Mouse (Mus musculus) thymus, adult 2 months (tissue): ENCODE data around the gene Pcolce. TPM values are rescaled to one million over a fixed set of nuclear protein-coding genes. Genes with fewer than 3 reads are reported as not detected.

ENCODE experiments used
- DNase-seq: peaks from one replicate; pipeline ENCODE4 v3.0.0; 2021
- H3K27ac ChIP-seq: fragments of 200-500 bp; 2 replicates; pipeline ENCODE4 v1.5.1; 2012; ENCODE audit warnings: low read length, control low read depth; ENCODE audit not compliant: control insufficient read depth, insufficient read depth
- H3K27me3 ChIP-seq: fragments of 200-500 bp; 2 replicates; pipeline ENCODE4 v1.6.1; 2012; ENCODE audit warnings: mild to moderate bottlenecking, low read length, moderate library complexity, mixed read lengths; ENCODE audit not compliant: control insufficient read depth, insufficient read depth
- H3K36me3 ChIP-seq: fragments of 200-500 bp; 2 replicates; pipeline ENCODE4 v1.6.1; 2012; ENCODE audit warnings: mild to moderate bottlenecking, low read length, moderate library complexity; ENCODE audit not compliant: control insufficient read depth, insufficient read depth
- H3K4me1 ChIP-seq: fragments of 200-500 bp; replicated peaks from 2 replicates; pipeline ENCODE4 v1.6.1; 2012; ENCODE audit warnings: low read length; ENCODE audit not compliant: control insufficient read depth, insufficient read depth
- H3K4me3 ChIP-seq: fragments of 200-500 bp; 2 replicates; pipeline ENCODE4 v1.5.1; 2012; ENCODE audit warnings: mild to moderate bottlenecking, low read length, control low read depth, moderate library complexity; ENCODE audit not compliant: control insufficient read depth, insufficient read depth
- CTCF ChIP-seq: fragments of 200-500 bp; IDR thresholded peaks from 2 replicates; pipeline ENCODE4 v1.5.1; 2012; ENCODE audit warnings: mild to moderate bottlenecking, control low read depth, low read length, moderate library complexity, borderline replicate concordance; ENCODE audit not compliant: control insufficient read depth, poor library complexity, insufficient read depth; ENCODE audit errors: extremely low read depth
- POLR2A ChIP-seq: fragments of 200-500 bp; IDR thresholded peaks from 2 replicates; pipeline ENCODE4 v1.6.1; 2012; ENCODE audit warnings: mild to moderate bottlenecking, low read length, control low read depth, moderate library complexity; ENCODE audit not compliant: control insufficient read depth, poor library complexity, insufficient read depth; ENCODE audit errors: extremely low read depth
- WGBS: fragments of 180-500 bp; shearing (Covaris S2); methylation state at CpG from one replicate; pipeline ENCODE4 v1.1.7; 2018; 5-methylcytosine and 5-hydroxymethylcytosine counted together
- polyA plus RNA-seq: library from polyadenylated mRNA; depleted of rRNA; stranded (reverse); fragments of >200 nt; gene quantifications from 2 replicates; pipeline ENCODE4 v1.2.3, GENCODE M21; 2012; rRNA removed

Pcolce gene
- polyA plus RNA-seq, 1 experiment, result 29.7 TPM

DNA sequence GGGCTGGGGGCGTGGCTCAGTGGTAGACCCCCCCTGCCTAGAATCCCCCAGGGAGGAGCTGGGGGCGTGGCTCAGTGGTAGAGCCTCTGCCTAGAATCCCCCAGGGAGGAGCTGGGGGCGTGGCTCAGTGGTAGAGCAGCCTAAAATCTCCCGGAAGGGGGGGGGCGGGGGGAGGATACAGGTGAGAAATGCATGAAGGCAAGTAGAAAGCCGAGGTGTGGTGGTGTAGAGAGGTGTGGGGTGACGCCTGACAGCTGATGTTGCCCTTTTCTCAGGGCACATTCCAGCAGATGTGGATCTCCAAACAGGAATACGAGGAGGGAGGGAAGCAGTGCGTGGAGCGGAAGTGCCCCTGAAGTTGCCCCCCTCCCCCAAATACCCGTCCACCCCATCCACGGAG is 44.6 kb downstream of the Pcolce start:
- WGBS, result 82% methylated on average over 12 of the region's 12 CpGs
- H3K4me1 ChIP-seq, result peaks cover 24% of the 10 kb centered on the region
- DNase-seq, result no peak
- no peaks in the 10 kb centered on the region for H3K27me3 ChIP-seq
- no peak overlapping the region for H3K27ac ChIP-seq
- H3K4me3 ChIP-seq, result no peak overlapping the region
- TF ChIP-seq POLR2A (no peak), CTCF (no peak)
- H3K36me3 ChIP-seq, result no peaks in the 10 kb centered on the region

DNA sequence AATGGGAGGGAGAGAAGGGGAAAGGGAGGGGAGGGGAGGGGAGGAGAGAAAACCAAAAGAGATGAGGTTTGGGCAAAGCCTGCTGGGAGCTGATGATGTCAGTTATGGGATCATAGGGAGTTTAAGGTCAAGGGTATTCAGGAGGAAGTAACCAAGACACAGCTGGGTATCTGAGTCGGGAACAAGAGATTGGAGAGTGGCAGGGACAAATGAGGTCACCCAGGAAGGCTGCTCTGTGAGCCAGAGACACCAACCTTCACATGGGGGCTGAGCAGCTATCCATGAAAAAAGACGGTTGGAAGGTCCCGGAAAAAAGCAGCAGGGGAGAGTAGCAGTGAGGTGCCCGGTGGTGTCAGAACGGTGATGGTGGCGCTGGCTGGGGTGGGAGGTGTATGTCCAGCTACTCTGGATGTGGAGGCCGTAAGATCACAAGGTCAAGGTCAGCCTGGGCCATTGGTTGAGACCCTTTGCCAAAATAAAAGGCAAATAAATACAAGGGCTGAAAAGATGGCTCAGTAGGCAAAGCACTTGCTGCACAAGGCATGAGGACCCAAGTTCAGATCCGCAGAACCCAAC is 45.3 kb downstream of the Pcolce start:
- H3K27ac ChIP-seq, result no peak overlapping the region
- H3K36me3 ChIP-seq, result no peaks in the 10 kb centered on the region
- no peak for DNase-seq
- H3K4me3 ChIP-seq, result no peak overlapping the region
- TF ChIP-seq CTCF, result no peak
- no peak for TF ChIP-seq POLR2A
- H3K4me1 ChIP-seq, result peaks cover 24% of the 10 kb centered on the region
- 87% methylated on average over 8 of the region's 8 CpGs for WGBS
- no peaks in the 10 kb centered on the region for H3K27me3 ChIP-seq

DNA sequence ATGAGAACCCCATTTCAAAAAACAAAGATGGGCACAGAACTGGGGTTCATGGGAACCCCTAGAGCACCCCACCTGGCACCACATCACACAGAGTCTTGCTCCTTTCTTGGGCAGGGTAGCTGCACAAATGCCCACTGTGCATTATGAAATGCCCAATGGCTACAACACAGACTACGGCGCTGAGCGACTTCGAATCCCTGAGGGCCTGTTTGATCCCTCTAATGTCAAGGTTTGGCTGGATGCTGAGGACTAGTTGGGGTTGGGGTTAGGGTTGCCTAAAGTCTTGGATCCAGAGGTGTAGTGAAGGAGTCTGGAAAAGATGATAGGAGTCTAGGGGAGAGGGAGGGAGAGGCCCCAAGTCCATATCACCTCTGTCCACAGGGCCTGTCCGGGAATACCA is 47.2 kb downstream of the Pcolce start:
- Histone ChIP-seq H3K36me3 (no peaks in the 10 kb centered on the region), H3K4me3 (no peak overlapping the region), H3K27me3 (no peaks in the 10 kb centered on the region), H3K27ac (no peak overlapping the region), H3K4me1 (peaks cover 24% of the 10 kb centered on the region)
- 94% methylated on average over 5 of the region's 5 CpGs for WGBS
- DNase-seq, result no peak
- TF ChIP-seq POLR2A (no peak), CTCF (no peak)

DNA sequence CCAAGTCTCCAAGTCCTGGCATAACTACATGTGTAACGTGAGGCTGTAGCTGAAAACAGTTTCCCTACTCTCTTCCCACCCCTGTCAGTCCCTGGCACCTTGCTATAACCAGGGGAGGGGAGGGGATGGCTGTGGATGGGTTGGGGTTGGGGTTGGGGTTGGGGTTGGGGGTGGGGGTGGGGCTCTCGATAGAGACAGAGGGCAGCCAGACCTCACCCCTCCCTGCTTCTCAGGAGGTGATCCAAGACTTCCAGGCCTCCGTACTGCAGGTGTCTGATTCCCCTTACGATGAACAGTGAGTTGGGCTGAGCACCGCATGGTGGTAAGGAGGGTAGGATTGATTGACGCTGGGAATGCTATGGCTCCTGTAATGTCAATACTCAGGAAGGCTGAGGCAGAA is 47.8 kb downstream of the Pcolce start:
- no peaks in the 10 kb centered on the region for H3K27me3 ChIP-seq
- no peak for DNase-seq
- TF ChIP-seq CTCF (no peak), POLR2A (no peak)
- H3K36me3 ChIP-seq, result no peaks in the 10 kb centered on the region
- 95% methylated on average over 6 of the region's 6 CpGs for WGBS
- peaks cover 18% of the 10 kb centered on the region for H3K4me1 ChIP-seq
- no peak overlapping the region for H3K4me3 ChIP-seq
- no peak overlapping the region for H3K27ac ChIP-seq

DNA sequence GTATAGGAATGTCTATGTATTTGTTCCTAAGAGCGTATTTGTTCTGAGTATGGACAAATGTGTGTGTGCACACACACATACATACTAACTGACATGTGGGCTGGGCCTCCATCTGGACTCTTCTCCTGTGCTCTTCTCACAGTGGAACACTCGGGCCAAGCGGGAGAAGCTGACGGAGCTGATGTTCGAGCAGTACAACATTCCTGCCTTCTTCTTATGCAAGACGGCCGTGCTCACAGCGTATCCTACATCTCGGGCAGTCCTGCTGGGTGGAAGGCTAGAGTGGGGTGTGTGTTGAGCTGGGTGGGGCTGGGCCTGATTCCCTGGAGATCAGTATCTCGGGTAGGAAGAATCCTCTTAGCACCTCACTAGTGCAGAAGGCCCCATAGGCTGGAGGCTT is 50.6 kb downstream of the Pcolce start:
- H3K36me3 ChIP-seq, result no peaks in the 10 kb centered on the region
- 94% methylated on average over 10 of the region's 10 CpGs for WGBS
- 0 out of 2 replicates have a peak, but pooled peaks cover 1% of the 10 kb centered on the region for H3K4me1 ChIP-seq
- TF ChIP-seq CTCF, result no peak
- no peak for TF ChIP-seq POLR2A
- no peaks in the 10 kb centered on the region for H3K27me3 ChIP-seq
- H3K27ac ChIP-seq, result no peak overlapping the region
- DNase-seq, result no peak
- H3K4me3 ChIP-seq, result no peak overlapping the region

DNA sequence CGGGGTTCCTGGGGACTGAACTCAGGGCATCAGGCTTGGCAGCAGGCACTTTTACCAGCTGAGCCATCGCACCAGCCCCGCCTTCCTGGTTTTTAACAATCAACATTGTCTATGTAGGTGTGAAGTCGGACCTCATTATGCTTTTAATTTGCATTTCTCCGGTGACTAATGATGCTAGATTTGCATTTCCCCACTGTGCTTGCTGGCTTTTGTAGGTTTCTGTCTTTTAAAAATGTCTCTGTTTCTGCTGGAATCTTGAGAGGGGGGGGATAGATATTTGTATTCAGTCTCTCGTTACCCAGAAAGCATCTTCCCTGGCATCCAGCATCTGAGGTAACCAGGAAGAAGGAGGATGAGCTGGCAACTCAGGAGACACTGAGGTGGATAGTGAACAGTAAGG is 52.0 kb downstream of the Pcolce start:
- H3K27me3 ChIP-seq, result no peaks in the 10 kb centered on the region
- 70% methylated on average over 6 of the region's 6 CpGs for WGBS
- H3K36me3 ChIP-seq, result no peaks in the 10 kb centered on the region
- TF ChIP-seq CTCF (no peak), POLR2A (no peak)
- H3K4me3 ChIP-seq, result no peak overlapping the region
- no peak overlapping the region for H3K27ac ChIP-seq
- DNase-seq, result no peak
- H3K4me1 ChIP-seq, result no peaks in the 10 kb centered on the region

Other genes with a start within 250 kb of the Pcolce start
- gene Zan, start 136.7 kb downstream of the Pcolce start, polyA plus RNA-seq, result 0.24 and 0.36 TPM in 2 replicates
- gene Pop7, start 111.3 kb downstream of the Pcolce start, polyA plus RNA-seq, result 65.5 and 68.7 TPM in 2 replicates
- gene Gigyf1, start 95.2 kb downstream of the Pcolce start, polyA plus RNA-seq, result 83.9 and 84.3 TPM in 2 replicates
- not detected in 2 replicates for gene Epo, start 80.5 kb downstream of the Pcolce start, polyA plus RNA-seq
- 1,444 and 1,492 TPM in 2 replicates for gene Gnb2, start 80.3 kb downstream of the Pcolce start, polyA plus RNA-seq
- gene Actl6b, start 60.3 kb downstream of the Pcolce start, polyA plus RNA-seq, result 0.20 TPM in 1 of 2 replicates, not detected in the other
- gene Tfr2, start 43.9 kb downstream of the Pcolce start, polyA plus RNA-seq, result 0.49 and 2.4 TPM in 2 replicates
- gene Mospd3, start 12.7 kb downstream of the Pcolce start, polyA plus RNA-seq, result 252 and 273 TPM in 2 replicates
- 0.27 and 0.31 TPM in 2 replicates for gene Fbxo24, start 15.2 kb upstream of the Pcolce start, polyA plus RNA-seq
- gene Lrch4, start 15.3 kb upstream of the Pcolce start, polyA plus RNA-seq, result 576 and 587 TPM in 2 replicates
- 149 and 153 TPM in 2 replicates for gene Gm20605, start 15.4 kb upstream of the Pcolce start, polyA plus RNA-seq
- 576 and 646 TPM in 2 replicates for gene Sap25, start 27.6 kb upstream of the Pcolce start, polyA plus RNA-seq
- gene Irs3, start 31.9 kb upstream of the Pcolce start, polyA plus RNA-seq, result 2.2 and 2.5 TPM in 2 replicates
- 205 and 213 TPM in 2 replicates for gene Agfg2, start 70.9 kb upstream of the Pcolce start, polyA plus RNA-seq
- 97.2 and 110 TPM in 2 replicates for gene Nyap1, start 127.8 kb upstream of the Pcolce start, polyA plus RNA-seq
- gene Tsc22d4, start 131.9 kb upstream of the Pcolce start, polyA plus RNA-seq, result 670 and 672 TPM in 2 replicates
- gene Ppp1r35, start 165.1 kb upstream of the Pcolce start, polyA plus RNA-seq, result 101 and 120 TPM in 2 replicates
- 81.9 and 87.5 TPM in 2 replicates for gene Mepce, start 173.9 kb upstream of the Pcolce start, polyA plus RNA-seq
- gene Zcwpw1, start 174.0 kb upstream of the Pcolce start, polyA plus RNA-seq, result 4.6 TPM in 2 replicates
- gene Pilra, start 222.5 kb upstream of the Pcolce start, polyA plus RNA-seq, result 7.2 and 13.5 TPM in 2 replicates
- 9.5 and 10.1 TPM in 2 replicates for gene Pilrb1, start 244.3 kb upstream of the Pcolce start, polyA plus RNA-seq